Mouse (Mus musculus): ENCODE measurements around the gene Ssbp4.

GRCm38 (mm10) chr8:70595811-70596210 is 12.9 kb downstream of the Ssbp4 start:
- TF ChIP-seq EP300 (IDR thresholded peaks at IDR 0.05; ENCODE audit: low read depth) = no peak
- TF ChIP-seq CTCF (IDR thresholded peaks at IDR 0.05; ENCODE audit: low read depth) = no peak
